Mouse (Mus musculus): ENCODE data around the gene Angptl8. TPM values are rescaled to one million over a fixed set of nuclear protein-coding genes. Genes with fewer than 3 reads are reported as not detected.
A peak's percentile ranks its signal among the peaks of the same experiment; 100 is the strongest.

Angptl8 gene
- polyA plus RNA-seq, 1 experiment, result 0.04 TPM

DNA sequence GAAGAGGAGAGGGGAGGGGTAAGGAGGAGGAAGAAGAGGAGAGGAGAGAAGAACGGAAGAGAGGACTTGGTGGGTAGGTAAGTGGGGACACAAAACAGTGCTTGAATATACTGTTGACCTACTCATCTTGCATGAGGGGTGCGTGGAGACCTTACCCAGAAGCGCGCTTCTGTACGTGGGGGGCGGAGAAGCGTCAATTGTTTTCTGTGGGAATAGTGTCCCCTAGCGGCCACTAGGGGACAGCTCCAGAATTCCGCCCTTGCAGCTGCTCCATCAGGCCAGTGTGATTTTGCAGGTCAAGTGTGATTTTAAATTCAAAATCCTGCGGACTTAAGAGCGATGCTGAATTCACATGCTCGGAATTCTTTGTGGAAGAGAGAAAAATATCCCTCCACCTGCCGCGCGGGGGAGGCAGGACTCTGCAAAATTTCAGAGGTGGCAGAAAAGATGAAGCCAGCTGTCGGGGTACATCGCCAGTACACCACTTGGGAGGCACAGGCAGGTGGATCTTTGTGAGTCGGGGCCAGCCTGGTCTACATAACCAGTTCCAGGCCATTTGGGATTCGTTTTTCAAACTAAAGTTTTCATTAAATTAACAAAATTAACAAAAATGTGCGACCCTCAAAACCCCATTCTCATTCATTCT is 35.7 kb downstream of the Angptl8 start:
- Histone ChIP-seq H3K27me3 (ENCODE audit: control insufficient read depth, insufficient read depth, insufficient read length) (peaks cover 28% of the 10 kb centered on the region), H3K79me3 (ENCODE audit: low read depth) (no peaks in the 10 kb centered on the region), H3K4me3 (ENCODE audit: insufficient read depth, poor library complexity, severe bottlenecking) (no peak overlapping the region), H3ac (ENCODE audit: control insufficient read depth, insufficient read length, low read depth) (no peak overlapping the region), H3K36me3 (ENCODE audit: control insufficient read depth, insufficient read depth) (no peaks in the 10 kb centered on the region), H3K79me2 (ENCODE audit: control insufficient read depth, insufficient read depth) (no peaks in the 10 kb centered on the region)
- no peak for TF ChIP-seq MAX (IDR thresholded peaks at IDR 0.05)
- TF ChIP-seq FOSL1 (IDR thresholded peaks at IDR 0.05; ENCODE audit: insufficient read depth, low read length, poor library complexity, severe bottlenecking), result no peak
- no peak for TF ChIP-seq CEBPB (IDR thresholded peaks at IDR 0.05; ENCODE audit: low read depth)
- no peak for TF ChIP-seq MYOD1 (IDR thresholded peaks at IDR 0.05; ENCODE audit: control insufficient read depth, insufficient read length, low read depth)
- TF ChIP-seq CTCF (IDR thresholded peaks at IDR 0.05; ENCODE audit: control insufficient read depth, insufficient read depth, insufficient read length), result peak; percentile 86

DNA sequence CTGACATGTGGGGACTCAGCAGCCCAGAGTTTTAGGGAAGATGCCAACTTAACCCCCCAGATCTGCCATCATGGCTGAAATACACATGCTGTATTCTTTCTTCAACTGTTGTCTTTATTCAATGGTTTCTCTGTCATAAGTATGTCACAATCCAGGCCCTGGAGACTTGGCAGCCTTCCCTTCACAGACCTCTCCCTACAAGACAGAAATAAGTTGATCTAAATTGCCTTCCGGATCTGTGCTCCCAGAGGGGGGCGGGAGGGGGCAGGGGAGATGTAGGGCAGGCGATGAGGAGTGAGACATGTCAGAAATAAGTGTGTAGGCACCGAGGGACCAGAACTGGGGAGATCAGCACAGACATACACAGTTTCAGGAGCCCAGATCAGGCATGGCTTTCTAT is 36.9 kb downstream of the Angptl8 start:
- no peaks in the 10 kb centered on the region for H3K79me2 ChIP-seq (ENCODE audit: control insufficient read depth, insufficient read depth)
- H3K36me3 ChIP-seq (ENCODE audit: control insufficient read depth, insufficient read depth), result no peaks in the 10 kb centered on the region
- H3K4me3 ChIP-seq (ENCODE audit: insufficient read depth, poor library complexity, severe bottlenecking), result no peak overlapping the region
- H3K79me3 ChIP-seq (ENCODE audit: low read depth), result no peaks in the 10 kb centered on the region
- no peak for TF ChIP-seq CTCF (IDR thresholded peaks at IDR 0.05; ENCODE audit: control insufficient read depth, insufficient read depth, insufficient read length)
- no peak for TF ChIP-seq FOSL1 (IDR thresholded peaks at IDR 0.05; ENCODE audit: insufficient read depth, low read length, poor library complexity, severe bottlenecking)
- TF ChIP-seq MYOD1 (IDR thresholded peaks at IDR 0.05; ENCODE audit: control insufficient read depth, insufficient read length, low read depth), result no peak
- peaks cover 32% of the 10 kb centered on the region for H3K27me3 ChIP-seq (ENCODE audit: control insufficient read depth, insufficient read depth, insufficient read length)
- H3ac ChIP-seq (ENCODE audit: control insufficient read depth, insufficient read length, low read depth), result no peak overlapping the region

DNA sequence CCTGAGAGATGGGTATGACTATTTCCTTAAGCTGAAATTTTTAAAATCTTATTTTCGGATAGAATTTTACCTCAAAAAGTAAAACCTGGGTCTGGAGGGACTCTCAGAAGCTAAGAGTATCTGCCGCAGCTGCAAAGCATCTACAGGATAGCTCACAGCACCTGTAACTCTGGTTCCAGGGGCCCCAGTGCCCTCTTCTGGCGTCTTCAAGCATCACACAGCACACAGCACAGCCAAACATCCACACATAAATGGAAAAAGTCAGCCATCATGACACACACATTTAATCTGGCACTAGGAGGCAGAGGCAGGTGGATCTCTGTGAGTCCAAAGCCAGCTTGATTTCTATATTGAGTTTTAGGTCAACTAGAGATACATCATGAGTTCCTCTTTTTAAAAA is 41.3 kb downstream of the Angptl8 start:
- TF ChIP-seq CEBPB (IDR thresholded peaks at IDR 0.05; ENCODE audit: low read depth) (no peak), MYOD1 (IDR thresholded peaks at IDR 0.05; ENCODE audit: control insufficient read depth, insufficient read length, low read depth) (no peak), FOSL1 (IDR thresholded peaks at IDR 0.05; ENCODE audit: insufficient read depth, low read length, poor library complexity, severe bottlenecking) (no peak), MYOG (IDR thresholded peaks at IDR 0.05; ENCODE audit: control insufficient read depth, extremely low read depth, insufficient read length) (no peak), CTCF (IDR thresholded peaks at IDR 0.05; ENCODE audit: control insufficient read depth, insufficient read depth, insufficient read length) (no peak), MAX (IDR thresholded peaks at IDR 0.05) (no peak), USF1 (IDR thresholded peaks at IDR 0.05; ENCODE audit: low read depth) (no peak)
- Histone ChIP-seq H3K79me2 (ENCODE audit: control insufficient read depth, insufficient read depth) (no peaks in the 10 kb centered on the region), H3K36me3 (ENCODE audit: control insufficient read depth, insufficient read depth) (no peaks in the 10 kb centered on the region)

More for the DNA sequence above, 41.3 kb downstream of the Angptl8 start:
- Histone ChIP-seq H3K27me3 (ENCODE audit: control insufficient read depth, insufficient read depth, insufficient read length) (peaks cover 28% of the 10 kb centered on the region), H3K79me3 (ENCODE audit: low read depth) (no peaks in the 10 kb centered on the region), H3K4me3 (ENCODE audit: insufficient read depth, poor library complexity, severe bottlenecking) (no peak overlapping the region), H3ac (ENCODE audit: control insufficient read depth, insufficient read length, low read depth) (no peak overlapping the region)

Small RNA genes lying within 50 kb of the gene (microRNA-seq; reads per million reads assigned to microRNA genes)
- gene Mir7083 (ENCODE audit: borderline microRNAs expressed), result 1.4 reads per million, percentile 32 among the genes with 10 or more reads in this experiment

Other genes starting within 250 kb of the Angptl8 start
- gene Timm29, start 242.8 kb upstream of the Angptl8 start, polyA plus RNA-seq (2012; fragmentation: generic; extraction: Trizol), result 20.8 TPM
- gene Yipf2, start 242.7 kb upstream of the Angptl8 start, polyA plus RNA-seq (2012; fragmentation: generic; extraction: Trizol), result 12.5 TPM
- 72.2 TPM for gene Smarca4, start 219.3 kb upstream of the Angptl8 start, polyA plus RNA-seq (2012; fragmentation: generic; extraction: Trizol)
- gene Ldlr, start 112.0 kb upstream of the Angptl8 start, polyA plus RNA-seq (2012; fragmentation: generic; extraction: Trizol), result 58.3 TPM
- 80.1 TPM for gene Spc24, start 75.2 kb upstream of the Angptl8 start, polyA plus RNA-seq (2012; fragmentation: generic; extraction: Trizol)
- gene Kank2, start 36.8 kb upstream of the Angptl8 start, polyA plus RNA-seq (2012; fragmentation: generic; extraction: Trizol), result 43.3 TPM
- gene Dock6, start 17.1 kb downstream of the Angptl8 start, polyA plus RNA-seq (2012; fragmentation: generic; extraction: Trizol), result 12.1 TPM
- gene Rab3d, start 82.7 kb downstream of the Angptl8 start, polyA plus RNA-seq (2012; fragmentation: generic; extraction: Trizol), result 12.2 TPM
- 1.1 TPM for gene Ccdc159, start 92.0 kb downstream of the Angptl8 start, polyA plus RNA-seq (2012; fragmentation: generic; extraction: Trizol)
- 17.2 TPM for gene Tmem205, start 92.0 kb downstream of the Angptl8 start, polyA plus RNA-seq (2012; fragmentation: generic; extraction: Trizol)
- 11.6 TPM for gene Plppr2, start 101.5 kb downstream of the Angptl8 start, polyA plus RNA-seq (2012; fragmentation: generic; extraction: Trizol)
- 8.7 TPM for gene Swsap1, start 120.2 kb downstream of the Angptl8 start, polyA plus RNA-seq (2012; fragmentation: generic; extraction: Trizol)
- 6.3 TPM for gene Epor, start 128.0 kb downstream of the Angptl8 start, polyA plus RNA-seq (2012; fragmentation: generic; extraction: Trizol)
- 7.0 TPM for gene Rgl3, start 153.9 kb downstream of the Angptl8 start, polyA plus RNA-seq (2012; fragmentation: generic; extraction: Trizol)
- gene Ccdc151, start 167.1 kb downstream of the Angptl8 start, polyA plus RNA-seq (2012; fragmentation: generic; extraction: Trizol), result 0.21 TPM
- gene Prkcsh, start 167.3 kb downstream of the Angptl8 start, polyA plus RNA-seq (2012; fragmentation: generic; extraction: Trizol), result 134 TPM
- gene Elavl3, start 216.5 kb downstream of the Angptl8 start, polyA plus RNA-seq (2012; fragmentation: generic; extraction: Trizol), result 0.02 TPM
- not detected for gene Gm49318, start 235.7 kb downstream of the Angptl8 start, polyA plus RNA-seq (2012; fragmentation: generic; extraction: Trizol)
- gene Zfp653, start 235.9 kb downstream of the Angptl8 start, polyA plus RNA-seq (2012; fragmentation: generic; extraction: Trizol), result 8.0 TPM
- 32.6 TPM for gene Ecsit, start 249.9 kb downstream of the Angptl8 start, polyA plus RNA-seq (2012; fragmentation: generic; extraction: Trizol)

All from C2C12 (cell line).